Mouse (Mus musculus) midbrain, postnatal 0 days (tissue): ENCODE measurements around the gene Plod3. TPM values are rescaled to one million over a fixed set of nuclear protein-coding genes. Genes with fewer than 3 reads are reported as not detected.

Source experiments
- ATAC-seq: fragments of 200-750 bp; cut with Nextera tagmentation; 2 replicates; pipeline ENCODE4 v1.8.0; 2017; ENCODE audit warnings: moderate number of reproducible peaks, mild to moderate bottlenecking, moderate TSS enrichment, moderate library complexity; ENCODE audit not compliant: low FRiP score
- DNase-seq: peaks from one replicate; pipeline ENCODE4 v3.0.0-alpha.2; 2015; ENCODE audit warnings: low spot score
- H3K27ac ChIP-seq: fragments of 300-500 bp; sonication (generic); 2 replicates; pipeline ENCODE4 v1.5.1; 2014; ENCODE audit warnings: low read depth, mild to moderate bottlenecking, low read length, mixed read lengths
- H3K27me3 ChIP-seq: fragments of 300-500 bp; sonication (generic); 2 replicates; pipeline ENCODE4 v1.6.1; 2014; ENCODE audit warnings: low read length, control low read depth, mixed read lengths; ENCODE audit not compliant: insufficient read depth
- H3K36me3 ChIP-seq: fragments of 300-500 bp; sonication (generic); 2 replicates; pipeline ENCODE4 v1.6.1; 2014; ENCODE audit warnings: low read length, control low read depth, mixed read lengths; ENCODE audit not compliant: insufficient read depth
- H3K4me1 ChIP-seq: fragments of 300-500 bp; sonication (generic); 2 replicates; pipeline ENCODE4 v1.6.1; 2014; ENCODE audit warnings: mild to moderate bottlenecking, control low read depth, antibody characterized with exemption, low read length, mixed read lengths; ENCODE audit not compliant: insufficient read depth
- H3K4me2 ChIP-seq: fragments of 300-500 bp; sonication (generic); 2 replicates; pipeline ENCODE4 v1.6.1; 2014; ENCODE audit warnings: low read depth, mild to moderate bottlenecking, low read length, mixed read lengths; ENCODE audit not compliant: poor library complexity, severe bottlenecking
- H3K4me3 ChIP-seq: fragments of 300-500 bp; sonication (generic); 2 replicates; pipeline ENCODE4 v1.5.1; 2014; ENCODE audit warnings: low read depth, mild to moderate bottlenecking, low read length, moderate library complexity
- H3K9ac ChIP-seq: fragments of 300-500 bp; sonication (generic); replicated peaks from 2 replicates; pipeline ENCODE4 v1.6.1; 2014; ENCODE audit warnings: mild to moderate bottlenecking, low read length, moderate library complexity, mixed read lengths; ENCODE audit not compliant: poor library complexity, severe bottlenecking
- H3K9me3 ChIP-seq: fragments of 300-500 bp; sonication (generic); 2 replicates; pipeline ENCODE4 v1.6.1; 2016; ENCODE audit warnings: low read length, control low read depth
- CTCF ChIP-seq: IDR thresholded peaks from 2 replicates; pipeline ENCODE4 v1.5.1; 2016; ENCODE audit warnings: antibody characterized with exemption, mild to moderate bottlenecking
- WGBS: fragments of 180-500 bp; shearing (Covaris S2); extraction: QIAGEN DNeasy Blood & Tissue Kit; methylation state at CpG from one replicate; pipeline ENCODE4 v1.1.7; 2014; 5-methylcytosine and 5-hydroxymethylcytosine counted together
- polyA plus RNA-seq: library from polyadenylated mRNA; unstranded; fragments of >200 nt; fragmentation: Nextera tagmentation; extraction: Ambion mirVana; gene quantifications from 2 replicates; pipeline ENCODE4 v1.2.1, GENCODE M21; 2015
- total RNA-seq: library from RNA; depleted of rRNA; stranded (reverse); fragments of >200 nt; gene quantifications from 2 replicates; pipeline ENCODE4 v1.2.3, GENCODE M21; 2014

The Plod3 gene
- total and polyA plus RNA-seq, 2 experiments from 2014 or later = 26.7 to 68.1 TPM

GRCm38 (mm10) chr5:136979762-136980161, 7.1 kb upstream of the Plod3 start:
- TF ChIP-seq CTCF = no peak
- no peak overlapping the region for H3K4me3 ChIP-seq
- ATAC-seq = no peak
- H3K36me3 ChIP-seq = peaks cover 17% of the 10 kb centered on the region
- WGBS = 91% methylated on average over 2 of the region's 2 CpGs
- no peak overlapping the region for H3K27ac ChIP-seq
- H3K4me2 ChIP-seq = no peak overlapping the region
- no peaks in the 10 kb centered on the region for H3K27me3 ChIP-seq
- H3K9me3 ChIP-seq = no peaks in the 10 kb centered on the region
- DNase-seq = no peak
- no peaks in the 10 kb centered on the region for H3K4me1 ChIP-seq
- H3K9ac ChIP-seq = no peak overlapping the region

GRCm38 (mm10) chr5:136980974-136981373, 5.8 kb upstream of the Plod3 start:
- Histone ChIP-seq H3K4me2 (no peak overlapping the region), H3K27ac (no peak overlapping the region), H3K9ac (no peak overlapping the region), H3K27me3 (no peaks in the 10 kb centered on the region), H3K4me3 (no peak overlapping the region), H3K9me3 (no peaks in the 10 kb centered on the region), H3K4me1 (peaks cover 1% of the 10 kb centered on the region; the same call in 1 of the 2 replicates), H3K36me3 (peaks cover 17% of the 10 kb centered on the region)
- no peak for ATAC-seq
- 87% methylated on average over 8 of the region's 8 CpGs for WGBS
- DNase-seq = no peak
- peak; percentile 45 for TF ChIP-seq CTCF

- Histone ChIP-seq H3K9ac (no peak overlapping the region), H3K4me1 (peaks cover 4% of the 10 kb centered on the region; the same call in 1 of the 2 replicates), H3K36me3 (peaks cover 17% of the 10 kb centered on the region), H3K27ac (no peak overlapping the region), H3K4me2 (no peak overlapping the region), H3K27me3 (no peaks in the 10 kb centered on the region), H3K9me3 (no peaks in the 10 kb centered on the region), H3K4me3 (no peak overlapping the region)
- no peak for ATAC-seq
- peak; percentile 66 for TF ChIP-seq CTCF
- DNase-seq = peak; percentile 42
- WGBS = 51% methylated on average over 15 of the region's 16 CpGs
These were observed 4.4 kb upstream of the Plod3 start for GRCm38 (mm10) chr5:136982338-136982930.

GRCm38 (mm10) chr5:136984828-136985227, 2.0 kb upstream of the Plod3 start:
- peaks cover 28% of the 10 kb centered on the region for H3K36me3 ChIP-seq
- no peak overlapping the region for H3K4me3 ChIP-seq
- H3K9ac ChIP-seq = no peak overlapping the region
- no peak overlapping the region for H3K4me2 ChIP-seq
- peaks cover 10% of the 10 kb centered on the region; the same call in 1 of the 2 replicates for H3K4me1 ChIP-seq
- no peaks in the 10 kb centered on the region for H3K27me3 ChIP-seq
- TF ChIP-seq CTCF = no peak
- WGBS = 66% methylated on average over 14 of the region's 14 CpGs
- H3K27ac ChIP-seq = no peak overlapping the region
- ATAC-seq (no peak), DNase-seq (no peak)
- H3K9me3 ChIP-seq = no peaks in the 10 kb centered on the region

- H3K36me3 ChIP-seq = peaks cover 46% of the 10 kb centered on the region
- peak overlapping the region; percentile 92 for H3K27ac ChIP-seq
- H3K4me2 ChIP-seq = peak overlapping the region; percentile 85
- DNase-seq = peak; percentile 64
- H3K4me3 ChIP-seq = peak overlapping the region; percentile 88
- H3K9me3 ChIP-seq = no peaks in the 10 kb centered on the region
- H3K27me3 ChIP-seq = no peaks in the 10 kb centered on the region
- WGBS = under 1% methylated on average over 66 of the region's 67 CpGs
- TF ChIP-seq CTCF = no peak
- H3K4me1 ChIP-seq = peaks cover 10% of the 10 kb centered on the region; the same call in 1 of the 2 replicates
- peak overlapping the region; percentile 99 for H3K9ac ChIP-seq
- peak; percentile 51 for ATAC-seq
These were observed 517 bp downstream of the Plod3 start for GRCm38 (mm10) chr5:136987138-136987933.

- H3K36me3 ChIP-seq = peaks cover 47% of the 10 kb centered on the region
- H3K4me3 ChIP-seq = peak within 1 kb of the TSS; percentile 88
- peak; percentile 26 for DNase-seq
These were observed 1.1 kb downstream of the Plod3 start, which contains the start of gene Znhit1 for GRCm38 (mm10) chr5:136987934-136988271. Znhit1 (minus strand) TSS chr5:136988021.

More at GRCm38 (mm10) chr5:136987934-136988271, 1.1 kb downstream of the Plod3 start, which contains the start of gene Znhit1:
- Histone ChIP-seq H3K9ac (peak within 1 kb of the TSS; percentile 99), H3K9me3 (no peaks in the 10 kb centered on the region), H3K4me2 (peak within 1 kb of the TSS; percentile 85), H3K4me1 (peaks cover 10% of the 10 kb centered on the region; the same call in 1 of the 2 replicates), H3K27me3 (no peaks in the 10 kb centered on the region), H3K27ac (peak within 1 kb of the TSS; percentile 92)
- no peak for TF ChIP-seq CTCF
- WGBS = 4% methylated on average over 12 of the region's 12 CpGs
- ATAC-seq = no peak
